Comparison of ENCODE assay signal across 17 mouse cellular contexts in genomic region chr16:13531279-13531678, GRCm38 (mm10).
A peak's percentile ranks its signal among the peaks of the same experiment; 100 is the strongest.
DNase-seq lines count a peak whose midpoint lies in the region; ATAC-seq and TF ChIP-seq lines count a peak whose summit lies in the region.
"Had no signal": no experiment of that assay in that cellular context is flagged by ENCODE, and none has a peak within 500 bp of the region (broad histone marks: within the 10 kb centered on the region; RNA-seq: fewer than 3 reads in every experiment).

No protein-coding gene starts in this region.

- 89% methylated on average over 5 of the region's 5 CpGs for WGBS in kidney, adult 2 months
- WGBS in lung, embryonic 14.5 days, result 79% methylated on average over 5 of the region's 5 CpGs
- WGBS in stomach, embryonic 15.5 days, result 88% methylated on average over 5 of the region's 5 CpGs

- H3K4me1 ChIP-seq in kidney, adult 2 months (ENCODE audit: control insufficient read depth, insufficient read depth, low read length), result no peaks in the 10 kb centered on the region
- no peaks in the 10 kb centered on the region for H3K4me1 ChIP-seq in lung, embryonic 14.5 days (ENCODE audit: insufficient read depth)
- no peaks in the 10 kb centered on the region for H3K4me1 ChIP-seq in stomach, embryonic 15.5 days
- H3K4me1 ChIP-seq: embryonic facial prominence, embryonic 13.5 days; forebrain, embryonic 12.5 days; midbrain, embryonic 15.5 days had no signal

- peak; percentile 45 for TF ChIP-seq CTCF in kidney, adult 2 months (conservative IDR thresholded peaks at IDR 0.05; ENCODE audit: insufficient read depth, insufficient read length, low read depth, low read length)
- peak; percentile 12; the same call in 1 of the 2 replicates for TF ChIP-seq CTCF in lung, embryonic 14.5 days (IDR thresholded peaks at IDR 0.05; ENCODE audit: low read depth)

- no peak overlapping the region for H3K4me3 ChIP-seq in kidney, adult 2 months (ENCODE audit: insufficient read depth, low read depth, low read length)
- H3K4me3 ChIP-seq in lung, embryonic 14.5 days (ENCODE audit: low read depth, low read length), result no peak overlapping the region
- H3K4me3 ChIP-seq in stomach, embryonic 15.5 days (replicated peaks), result no peak overlapping the region
- H3K4me3 ChIP-seq: embryonic facial prominence, embryonic 13.5 days; forebrain, embryonic 12.5 days; heart, embryonic 10.5 days; midbrain, embryonic 15.5 days had no signal

- H3K4me2 ChIP-seq in lung, embryonic 14.5 days, result no peak overlapping the region
- H3K4me2 ChIP-seq in stomach, embryonic 15.5 days, result no peak overlapping the region
- H3K4me2 ChIP-seq: embryonic facial prominence, embryonic 13.5 days; forebrain, embryonic 12.5 days; midbrain, embryonic 15.5 days had no signal

- H3K27me3 ChIP-seq in kidney, adult 2 months (replicated peaks; ENCODE audit: control insufficient read depth, insufficient read depth, low read length), result no peaks in the 10 kb centered on the region
- H3K27me3 ChIP-seq in lung, embryonic 14.5 days (ENCODE audit: insufficient read depth, low read length), result no peaks in the 10 kb centered on the region
- H3K27me3 ChIP-seq in stomach, embryonic 15.5 days (replicated peaks), result no peaks in the 10 kb centered on the region
- H3K27me3 ChIP-seq: embryonic facial prominence, embryonic 13.5 days; forebrain, embryonic 12.5 days; midbrain, embryonic 15.5 days had no signal

- no peaks in the 10 kb centered on the region for H3K9me3 ChIP-seq in lung, embryonic 14.5 days (ENCODE audit: low read depth, low read length)
- no peaks in the 10 kb centered on the region for H3K9me3 ChIP-seq in stomach, embryonic 15.5 days
- H3K9me3 ChIP-seq: embryonic facial prominence, embryonic 13.5 days; forebrain, embryonic 12.5 days; heart, embryonic 10.5 days; midbrain, embryonic 15.5 days had no signal

- no peak for ATAC-seq in lung, embryonic 14.5 days (ENCODE audit: insufficient read depth)
- 0 out of 2 replicates have a peak, but pooled peaks have one; percentile 13 for ATAC-seq in stomach, embryonic 15.5 days (ENCODE audit: insufficient read depth, low FRiP score, low read depth)
- no peak for ATAC-seq in erythroblast, adult 5-6 weeks (replicated peaks; ENCODE audit: low FRiP score, poor library complexity, severe bottlenecking)
- ATAC-seq: CD4-positive, CD25-positive, alpha-beta regulatory T cell, adult 4 months; midbrain, embryonic 15.5 days had no signal

- no peak for DNase-seq in kidney, adult 2 months
- no peak for DNase-seq in kidney, adult 11 months
- no peak for DNase-seq in lung, embryonic 14.5 days
- DNase-seq in lung, postnatal 14 days, result no peak
- peak; percentile 38 for DNase-seq in ES-CJ7 (ENCODE audit: low read depth, low spot score)
- DNase-seq: cerebellum, adult 9-10 months; gastrocnemius, postnatal 36 days; heart, postnatal 4 days; lung, adult 18-20 months; right cerebral cortex, adult 18-20 months had no signal

- H3K9ac ChIP-seq in lung, embryonic 14.5 days, result no peak overlapping the region
- H3K9ac ChIP-seq in stomach, embryonic 15.5 days, result no peak overlapping the region
- H3K9ac ChIP-seq: embryonic facial prominence, embryonic 13.5 days; forebrain, embryonic 12.5 days; midbrain, embryonic 15.5 days had no signal

- H3K36me3 ChIP-seq in kidney, adult 2 months (ENCODE audit: control insufficient read depth, insufficient read depth, low read length), result no peaks in the 10 kb centered on the region
- H3K36me3 ChIP-seq in lung, embryonic 14.5 days (ENCODE audit: insufficient read depth), result no peaks in the 10 kb centered on the region
- H3K36me3 ChIP-seq in stomach, embryonic 15.5 days, result no peaks in the 10 kb centered on the region
- H3K36me3 ChIP-seq: embryonic facial prominence, embryonic 13.5 days; forebrain, embryonic 12.5 days; heart, embryonic 10.5 days; midbrain, embryonic 15.5 days had no signal

- TF ChIP-seq POLR2A in kidney, adult 2 months (IDR thresholded peaks at IDR 0.05; ENCODE audit: low read depth, low read length), result no peak

- no peak overlapping the region for H3K27ac ChIP-seq in kidney, adult 2 months (ENCODE audit: insufficient read depth, low read depth, low read length)
- H3K27ac ChIP-seq in lung, embryonic 14.5 days (ENCODE audit: low read depth), result no peak overlapping the region
- H3K27ac ChIP-seq in stomach, embryonic 15.5 days, result no peak overlapping the region
- H3K27ac ChIP-seq: embryonic facial prominence, embryonic 13.5 days; forebrain, embryonic 12.5 days; heart, embryonic 10.5 days; midbrain, embryonic 15.5 days had no signal
